20 mouse cellular contexts compared by ENCODE assay signal in genomic region chr15:50524841-50525240, GRCm38 (mm10).
"Had no signal": no experiment of that assay in that cellular context is flagged by ENCODE, and none has a peak within 500 bp of the region (broad histone marks: within the 10 kb centered on the region; RNA-seq: fewer than 3 reads in every experiment).

No protein-coding gene starts in this region.

- ATAC-seq: intestine, embryonic 15.5 days; lung, postnatal 0 days; midbrain, embryonic 15.5 days had no signal

- H3K4me1 ChIP-seq: intestine, embryonic 15.5 days; kidney, embryonic 15.5 days; limb, embryonic 12.5 days; liver, embryonic 13.5 days; midbrain, embryonic 12.5 days; midbrain, embryonic 15.5 days; neural tube, embryonic 12.5 days; neural tube, embryonic 15.5 days had no signal

- H3K4me2 ChIP-seq: intestine, embryonic 15.5 days; kidney, embryonic 15.5 days; limb, embryonic 12.5 days; liver, embryonic 13.5 days; midbrain, embryonic 12.5 days; midbrain, embryonic 15.5 days; neural tube, embryonic 12.5 days; neural tube, embryonic 15.5 days had no signal

- H3K4me3 ChIP-seq: intestine, embryonic 15.5 days; kidney, embryonic 15.5 days; layer of hippocampus, adult 2 months; left cerebral cortex, adult 2 months; limb, embryonic 12.5 days; liver, embryonic 13.5 days; midbrain, embryonic 12.5 days; midbrain, embryonic 15.5 days; neural tube, embryonic 12.5 days; neural tube, embryonic 15.5 days had no signal

- H3K9ac ChIP-seq: intestine, embryonic 15.5 days; kidney, embryonic 15.5 days; limb, embryonic 12.5 days; liver, embryonic 13.5 days; midbrain, embryonic 12.5 days; midbrain, embryonic 15.5 days; neural tube, embryonic 12.5 days; neural tube, embryonic 15.5 days had no signal

- H3K27me3 ChIP-seq: intestine, embryonic 15.5 days; kidney, embryonic 15.5 days; limb, embryonic 12.5 days; liver, embryonic 13.5 days; midbrain, embryonic 12.5 days; midbrain, embryonic 15.5 days; neural tube, embryonic 12.5 days; neural tube, embryonic 15.5 days had no signal

- DNase-seq: kidney, adult 11 months; kidney, adult 8-10 months; kidney, postnatal 14 days; layer of hippocampus, adult 9-11 months; layer of hippocampus, postnatal 36 days; liver, embryonic 13.5 days; lung, adult 2 months; thymus, adult 2 months; thymus, postnatal 14 days; thymus, postnatal 4 days had no signal

- H3K9me3 ChIP-seq: intestine, embryonic 15.5 days; kidney, embryonic 15.5 days; limb, embryonic 12.5 days; liver, embryonic 13.5 days; midbrain, embryonic 12.5 days; midbrain, embryonic 15.5 days; neural tube, embryonic 12.5 days; neural tube, embryonic 15.5 days had no signal

- H3K27ac ChIP-seq: intestine, embryonic 15.5 days; kidney, embryonic 15.5 days; layer of hippocampus, adult 2 months; left cerebral cortex, adult 2 months; limb, embryonic 12.5 days; liver, embryonic 13.5 days; midbrain, embryonic 12.5 days; midbrain, embryonic 15.5 days; neural tube, embryonic 12.5 days; neural tube, embryonic 15.5 days had no signal

- H3K36me3 ChIP-seq: intestine, embryonic 15.5 days; kidney, embryonic 15.5 days; limb, embryonic 12.5 days; liver, embryonic 13.5 days; midbrain, embryonic 12.5 days; midbrain, embryonic 15.5 days; neural tube, embryonic 12.5 days; neural tube, embryonic 15.5 days had no signal
